Mouse (Mus musculus) kidney, embryonic 14.5 days (tissue): ENCODE results near the gene Cep104. TPM values are rescaled to one million over a fixed set of nuclear protein-coding genes. Genes with fewer than 3 reads are reported as not detected.

ENCODE experiments used
- ATAC-seq: fragments of 200-750 bp; cut with Nextera tagmentation; 2 replicates; pipeline ENCODE4 v1.8.0; 2017; ENCODE audit warnings: moderate number of reproducible peaks, mild to moderate bottlenecking, moderate TSS enrichment, moderate library complexity; ENCODE audit not compliant: low FRiP score, low TSS enrichment
- H3K27ac ChIP-seq: fragments of 300-500 bp; sonication (generic); 2 replicates; pipeline ENCODE4 v1.5.1; 2014; ENCODE audit warnings: low read depth, mild to moderate bottlenecking, low read length, moderate library complexity, mixed read lengths
- H3K27me3 ChIP-seq: fragments of 300-500 bp; sonication (generic); 2 replicates; pipeline ENCODE4 v1.6.1; 2014; ENCODE audit warnings: mild to moderate bottlenecking, low read length; ENCODE audit not compliant: control insufficient read depth, insufficient read depth
- H3K36me3 ChIP-seq: fragments of 300-500 bp; sonication (generic); 2 replicates; pipeline ENCODE4 v1.6.1; 2014; ENCODE audit warnings: low read length, mixed read lengths; ENCODE audit not compliant: control insufficient read depth, insufficient read depth
- H3K4me1 ChIP-seq: fragments of 300-500 bp; sonication (generic); 2 replicates; pipeline ENCODE4 v1.6.1; 2014; ENCODE audit warnings: low read length, mixed read lengths; ENCODE audit not compliant: control insufficient read depth, insufficient read depth
- H3K4me2 ChIP-seq: fragments of 300-500 bp; sonication (generic); replicated peaks from 2 replicates; pipeline ENCODE4 v1.6.1; 2014; ENCODE audit warnings: low read depth, mild to moderate bottlenecking, low read length
- H3K4me3 ChIP-seq: fragments of 300-500 bp; sonication (generic); 2 replicates; pipeline ENCODE4 v1.5.1; 2014; ENCODE audit warnings: mild to moderate bottlenecking, low read length
- H3K9ac ChIP-seq: fragments of 300-500 bp; sonication (generic); 2 replicates; pipeline ENCODE4 v1.6.1; 2014; ENCODE audit warnings: low read depth, mild to moderate bottlenecking, low read length, moderate library complexity
- H3K9me3 ChIP-seq: fragments of 300-500 bp; sonication (generic); 2 replicates; pipeline ENCODE4 v1.6.1; 2016; ENCODE audit warnings: low read length; ENCODE audit not compliant: control insufficient read depth
- WGBS: fragments of 180-500 bp; shearing (Covaris S2); extraction: QIAGEN DNeasy Blood & Tissue Kit; methylation state at CpG from one replicate; pipeline ENCODE4 v1.1.7; 2014; 5-methylcytosine and 5-hydroxymethylcytosine counted together
- polyA plus RNA-seq: library from polyadenylated mRNA; unstranded; fragments of >200 nt; fragmentation: Nextera tagmentation; extraction: Ambion mirVana; gene quantifications from 2 replicates; pipeline ENCODE4 v1.2.1, GENCODE M21; 2014

Gene Cep104
- polyA plus RNA-seq, 1 experiment from 2014 or later, result 17.4 TPM

DNA sequence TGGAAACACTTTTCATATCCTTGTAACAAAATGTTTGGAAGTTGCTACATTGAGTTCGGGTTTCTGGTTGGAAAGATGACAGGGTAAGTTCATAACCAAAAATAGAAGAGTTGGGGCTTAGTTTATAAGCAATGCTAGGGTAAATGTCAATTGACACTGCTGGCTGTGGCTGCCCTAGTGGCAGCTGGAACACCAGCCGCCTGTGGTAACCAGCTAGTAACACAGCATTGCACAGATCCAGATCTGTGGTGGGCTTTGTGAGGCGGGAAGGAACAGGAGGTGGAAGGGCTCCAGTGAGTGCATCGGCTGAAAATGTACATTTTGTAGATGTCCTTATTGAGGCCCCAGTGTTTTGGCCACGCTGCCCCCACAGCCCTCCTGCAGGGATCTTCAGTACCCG lies 774 bp downstream of the Cep104 start:
- no peak for ATAC-seq
- Histone ChIP-seq H3K4me3 (peak overlapping the region; percentile 79), H3K4me1 (peaks cover 9% of the 10 kb centered on the region; the same call in 1 of the 2 replicates), H3K9me3 (no peaks in the 10 kb centered on the region), H3K4me2 (peak overlapping the region; percentile 78), H3K27ac (no peak overlapping the region), H3K9ac (peak overlapping the region; percentile 79; the same call in 1 of the 2 replicates), H3K27me3 (no peaks in the 10 kb centered on the region), H3K36me3 (peaks cover 26% of the 10 kb centered on the region)
- WGBS, result 43% methylated on average over 6 of the region's 6 CpGs

DNA sequence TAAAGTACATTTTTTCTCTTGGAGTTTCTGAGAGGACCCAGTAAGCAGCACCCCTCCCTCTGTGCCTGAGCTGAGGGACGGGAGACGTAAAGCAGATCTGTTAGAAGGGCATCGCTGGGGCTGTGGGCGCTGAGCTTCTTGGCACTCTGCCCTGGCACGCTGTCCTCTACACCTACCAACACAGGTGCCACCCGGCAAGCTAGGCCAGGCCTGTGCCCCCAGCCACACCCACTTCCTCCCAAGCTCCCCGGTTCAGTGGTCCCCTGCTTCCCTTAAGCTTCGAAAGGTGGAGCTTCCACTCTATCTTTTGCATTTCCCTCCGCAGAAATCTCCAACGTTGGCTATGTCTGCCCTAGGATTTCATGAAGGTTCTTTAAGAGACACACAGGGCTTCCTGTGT lies 4.2 kb downstream of the Cep104 start:
- 90% methylated on average over 10 of the region's 10 CpGs for WGBS
- peaks cover 48% of the 10 kb centered on the region for H3K36me3 ChIP-seq

DNA sequence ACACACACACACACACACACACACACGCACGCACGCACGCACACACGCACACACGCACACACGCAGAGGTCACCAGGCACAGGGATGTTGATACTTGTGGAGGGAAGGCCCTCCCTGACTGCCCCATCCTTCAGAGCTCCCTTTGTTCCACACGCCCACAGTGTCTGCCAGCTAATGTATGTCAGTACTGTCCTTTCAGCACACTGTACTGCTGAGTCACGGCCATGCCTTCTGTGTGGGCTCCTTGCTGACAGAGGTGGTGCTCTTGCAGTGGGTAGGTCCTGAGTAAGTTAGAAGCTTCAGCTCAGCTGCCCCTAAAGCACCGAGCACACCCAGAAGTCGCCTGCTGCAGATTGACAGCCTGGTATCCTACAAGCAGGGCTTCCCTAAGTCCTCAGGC lies 5.5 kb downstream of the Cep104 start:
- H3K4me3 ChIP-seq, result no peak overlapping the region
- H3K27me3 ChIP-seq, result no peaks in the 10 kb centered on the region
- H3K9me3 ChIP-seq, result no peaks in the 10 kb centered on the region
- ATAC-seq, result no peak
- H3K27ac ChIP-seq, result no peak overlapping the region
- no peak overlapping the region for H3K9ac ChIP-seq
- H3K4me2 ChIP-seq, result no peak overlapping the region
- peaks cover 60% of the 10 kb centered on the region for H3K36me3 ChIP-seq
- peaks cover 9% of the 10 kb centered on the region; the same call in 1 of the 2 replicates for H3K4me1 ChIP-seq
- 92% methylated on average over 11 of the region's 11 CpGs for WGBS

More for the DNA sequence above, 4.2 kb downstream of the Cep104 start:
- Histone ChIP-seq H3K4me1 (peaks cover 9% of the 10 kb centered on the region; the same call in 1 of the 2 replicates), H3K9ac (no peak overlapping the region), H3K27me3 (no peaks in the 10 kb centered on the region), H3K4me3 (no peak overlapping the region), H3K9me3 (no peaks in the 10 kb centered on the region), H3K27ac (no peak overlapping the region), H3K4me2 (no peak overlapping the region)
- no peak for ATAC-seq

DNA sequence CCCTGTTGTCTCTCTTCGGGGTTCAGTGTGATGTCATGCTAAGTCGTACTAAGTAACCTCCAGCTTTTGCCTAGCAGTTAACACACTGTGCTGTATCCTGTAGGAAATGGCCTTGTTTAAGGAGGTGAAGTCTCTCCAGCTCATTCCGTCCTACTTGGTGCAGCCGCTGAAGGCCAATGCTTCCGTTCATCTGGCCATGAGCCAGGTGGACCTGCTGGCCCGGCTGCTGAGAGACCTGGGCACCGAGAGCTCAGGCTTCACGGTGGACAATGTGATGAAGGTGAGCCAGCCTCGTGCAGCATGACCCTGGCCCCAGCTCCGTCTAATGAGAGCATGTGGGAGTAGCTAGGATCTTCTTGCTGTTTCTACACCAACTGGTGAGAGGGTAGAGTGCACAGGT lies 17.7 kb downstream of the Cep104 start:
- Histone ChIP-seq H3K27me3 (no peaks in the 10 kb centered on the region), H3K4me2 (no peak overlapping the region), H3K4me1 (no peaks in the 10 kb centered on the region), H3K9me3 (no peaks in the 10 kb centered on the region), H3K4me3 (no peak overlapping the region), H3K27ac (no peak overlapping the region), H3K9ac (no peak overlapping the region), H3K36me3 (peaks cover 82% of the 10 kb centered on the region)
- 87% methylated on average over 10 of the region's 10 CpGs for WGBS
- ATAC-seq, result no peak

DNA sequence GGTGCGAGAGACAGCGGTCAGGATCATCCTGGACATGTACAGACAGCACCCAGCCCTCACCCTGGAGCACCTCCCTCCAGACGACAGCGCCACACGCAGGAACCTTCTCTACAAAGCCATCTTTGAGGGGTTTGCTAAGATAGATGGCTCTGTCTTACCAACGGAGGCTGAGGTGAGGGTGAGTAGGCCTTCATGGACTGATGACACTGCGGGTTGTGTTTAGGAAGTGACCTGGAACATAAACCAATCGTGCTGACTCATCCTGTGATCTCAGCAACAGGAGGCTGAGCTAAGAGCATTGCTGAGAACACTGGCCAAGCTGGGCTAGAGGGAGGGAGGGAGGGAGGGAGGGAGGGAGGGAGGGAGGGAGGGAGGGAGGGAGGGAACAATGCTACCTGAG lies 18.5 kb downstream of the Cep104 start:
- no peak for ATAC-seq
- no peak overlapping the region for H3K9ac ChIP-seq
- peaks cover 82% of the 10 kb centered on the region for H3K36me3 ChIP-seq
- H3K4me2 ChIP-seq, result no peak overlapping the region
- no peaks in the 10 kb centered on the region for H3K4me1 ChIP-seq
- WGBS, result 88% methylated on average over 8 of the region's 8 CpGs
- no peaks in the 10 kb centered on the region for H3K27me3 ChIP-seq
- no peaks in the 10 kb centered on the region for H3K9me3 ChIP-seq
- no peak overlapping the region for H3K4me3 ChIP-seq
- no peak overlapping the region for H3K27ac ChIP-seq

DNA sequence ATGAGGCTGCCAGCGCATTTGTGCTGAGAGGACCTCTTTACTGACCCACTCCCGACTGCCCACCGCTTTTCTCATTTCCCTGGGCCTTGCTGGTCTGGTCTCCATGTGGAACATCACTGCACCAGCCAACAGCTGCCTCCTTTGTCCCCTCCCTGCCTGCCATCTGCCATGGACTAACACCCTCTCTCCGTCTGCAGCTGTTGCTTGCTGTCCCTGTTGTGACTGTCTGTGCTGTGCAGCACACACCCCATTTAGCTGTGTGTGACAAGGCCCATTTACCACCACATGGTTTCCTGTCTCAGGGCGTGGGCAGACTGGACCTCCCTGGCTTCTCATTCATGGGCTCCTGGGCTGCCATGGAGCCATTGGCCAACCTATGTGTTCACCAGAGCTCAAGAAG lies 30.5 kb downstream of the Cep104 start:
- Histone ChIP-seq H3K9me3 (no peaks in the 10 kb centered on the region), H3K36me3 (peaks cover 37% of the 10 kb centered on the region), H3K9ac (no peak overlapping the region), H3K27me3 (no peaks in the 10 kb centered on the region), H3K4me2 (no peak overlapping the region), H3K4me3 (no peak overlapping the region), H3K4me1 (no peaks in the 10 kb centered on the region), H3K27ac (no peak overlapping the region)
- 92% methylated on average over 5 of the region's 5 CpGs for WGBS
- ATAC-seq, result no peak

DNA sequence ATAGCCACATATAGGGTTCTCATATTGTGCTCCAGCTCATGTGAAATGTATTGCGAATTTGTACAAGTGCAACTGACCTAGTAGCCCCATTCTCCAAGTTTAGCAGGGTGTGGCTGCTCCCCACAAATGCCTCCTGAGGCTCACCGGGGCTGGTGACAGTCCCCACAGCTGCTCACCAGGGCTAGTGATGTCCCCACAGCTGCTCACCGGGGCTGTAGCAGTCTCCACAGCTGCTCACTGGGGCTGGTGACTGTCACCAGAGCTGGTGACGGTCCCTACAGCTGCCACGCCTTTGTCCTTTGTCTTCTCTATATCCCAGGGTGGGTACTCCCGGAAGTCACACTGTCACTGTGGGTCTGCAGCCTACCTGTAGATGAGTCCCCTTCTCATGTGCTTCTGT lies 31.3 kb downstream of the Cep104 start:
- Histone ChIP-seq H3K9me3 (no peaks in the 10 kb centered on the region), H3K27ac (no peak overlapping the region), H3K9ac (no peak overlapping the region), H3K27me3 (no peaks in the 10 kb centered on the region), H3K4me2 (no peak overlapping the region), H3K4me1 (no peaks in the 10 kb centered on the region), H3K4me3 (no peak overlapping the region), H3K36me3 (peaks cover 37% of the 10 kb centered on the region)
- 93% methylated on average over 6 of the region's 6 CpGs for WGBS
- ATAC-seq, result no peak

DNA sequence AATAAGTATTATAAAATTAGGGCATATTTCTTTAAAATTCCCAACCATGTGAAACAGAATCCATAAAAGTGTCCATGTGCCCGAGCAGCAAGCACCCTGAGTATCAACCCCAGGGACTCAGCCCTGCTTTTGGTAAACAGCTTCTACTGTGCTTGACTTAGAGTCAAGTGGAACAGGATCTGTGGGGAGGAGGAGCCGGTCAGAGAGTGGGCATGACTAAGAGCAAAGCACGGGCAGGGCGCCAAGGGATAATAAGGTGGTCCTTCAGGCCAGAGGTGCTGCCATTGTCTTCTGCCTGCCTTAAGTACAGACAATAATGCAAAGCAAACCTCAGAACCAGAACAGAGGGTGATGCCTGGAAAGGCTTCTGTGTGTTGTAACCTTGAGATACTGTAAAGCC lies 32.8 kb downstream of the Cep104 start:
- Histone ChIP-seq H3K27ac (no peak overlapping the region), H3K36me3 (peaks cover 30% of the 10 kb centered on the region), H3K4me1 (peaks cover 4% of the 10 kb centered on the region), H3K9me3 (no peaks in the 10 kb centered on the region), H3K27me3 (no peaks in the 10 kb centered on the region), H3K9ac (no peak overlapping the region), H3K4me3 (no peak overlapping the region), H3K4me2 (no peak overlapping the region)
- WGBS, result 80% methylated on average over 4 of the region's 4 CpGs
- no peak for ATAC-seq

DNA sequence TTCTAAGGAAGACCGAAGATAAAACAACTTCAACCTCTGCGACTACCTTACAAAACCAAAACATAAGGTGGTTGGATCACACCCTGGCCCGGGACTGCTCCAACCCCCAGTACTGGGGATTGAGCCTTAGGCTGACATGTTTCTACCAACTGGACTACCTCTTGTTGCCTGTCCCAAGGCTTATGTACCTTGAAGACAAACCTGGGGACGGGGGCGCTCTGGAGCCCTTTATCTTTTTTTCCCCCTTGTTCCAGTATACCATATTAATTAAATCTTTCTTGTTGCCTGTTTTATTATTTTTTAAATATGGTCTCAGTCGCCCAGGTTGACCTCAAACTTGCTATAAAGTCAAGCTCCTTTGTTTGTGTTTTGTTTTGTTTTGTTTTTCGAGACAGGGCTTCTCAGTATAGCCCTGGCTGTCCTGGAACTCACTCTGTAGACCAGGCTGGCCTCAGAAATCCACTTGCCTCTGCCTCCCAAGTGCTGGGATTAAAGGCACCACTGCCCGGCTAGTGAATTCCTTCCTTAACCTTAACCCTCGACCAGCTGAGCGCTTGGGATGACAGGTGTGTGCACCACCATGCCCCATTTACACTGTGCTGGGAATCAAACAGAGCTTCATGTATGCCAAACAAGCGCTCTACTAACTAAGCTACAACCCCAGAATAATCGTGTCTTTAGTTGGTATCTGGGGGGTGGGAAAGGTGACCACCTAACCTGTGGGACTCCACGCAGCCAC lies 36.1 kb downstream of the Cep104 start:
- peak overlapping the region; percentile 93 for H3K4me2 ChIP-seq
- ATAC-seq, result peak; percentile 54
- WGBS, result 30% methylated on average over 13 of the region's 13 CpGs
- peaks cover 26% of the 10 kb centered on the region for H3K36me3 ChIP-seq
- no peak overlapping the region for H3K27ac ChIP-seq
- peak overlapping the region; percentile 90 for H3K9ac ChIP-seq
- peaks cover 12% of the 10 kb centered on the region for H3K4me1 ChIP-seq
- peak overlapping the region; percentile 89 for H3K4me3 ChIP-seq
- no peaks in the 10 kb centered on the region for H3K27me3 ChIP-seq
- no peaks in the 10 kb centered on the region for H3K9me3 ChIP-seq
